Mouse (Mus musculus) liver, embryonic 12.5 days (tissue): ENCODE results near the gene Tomm6. TPM values are rescaled to one million over a fixed set of nuclear protein-coding genes. Genes with fewer than 3 reads are reported as not detected.
A peak's percentile ranks its signal among the peaks of the same experiment; 100 is the strongest.
"Not testable (repeated sequence)": the region's sequence is repeated elsewhere in the genome, so short reads cannot be mapped to it uniquely, and the experiment has no call there.

Source experiments
- ATAC-seq: fragments of 200-750 bp; cut with Nextera tagmentation; 2 replicates; pipeline ENCODE4 v1.8.0; 2017; ENCODE audit warnings: moderate number of reproducible peaks, mild to moderate bottlenecking, moderate library complexity
- H3K27ac ChIP-seq: fragments of 300-500 bp; sonication (generic); 2 replicates; pipeline ENCODE4 v1.5.1; 2016; ENCODE audit warnings: mild to moderate bottlenecking
- H3K27me3 ChIP-seq: fragments of 300-500 bp; sonication (generic); replicated peaks from 2 replicates; pipeline ENCODE4 v1.6.1; 2016; ENCODE audit warnings: mild to moderate bottlenecking, moderate library complexity
- H3K36me3 ChIP-seq: fragments of 300-500 bp; sonication (generic); 2 replicates; pipeline ENCODE4 v1.6.1; 2016; ENCODE audit warnings: mild to moderate bottlenecking, moderate library complexity
- H3K4me1 ChIP-seq: fragments of 300-500 bp; sonication (generic); 2 replicates; pipeline ENCODE4 v1.6.1; 2016
- H3K4me2 ChIP-seq: fragments of 300-500 bp; sonication (generic); 2 replicates; pipeline ENCODE4 v1.6.1; 2016; ENCODE audit warnings: mild to moderate bottlenecking, moderate library complexity
- H3K4me3 ChIP-seq: fragments of 300-500 bp; sonication (generic); 2 replicates; pipeline ENCODE4 v1.5.1; 2016; ENCODE audit warnings: mild to moderate bottlenecking, moderate library complexity
- H3K9ac ChIP-seq: fragments of 300-500 bp; sonication (generic); 2 replicates; pipeline ENCODE4 v1.6.1; 2016; ENCODE audit warnings: mild to moderate bottlenecking, moderate library complexity
- H3K9me3 ChIP-seq: fragments of 300-500 bp; sonication (generic); replicated peaks from 2 replicates; pipeline ENCODE4 v1.6.1; 2016; ENCODE audit warnings: mild to moderate bottlenecking, moderate library complexity
- WGBS: fragments of 180-500 bp; shearing (Covaris S2); methylation state at CpG from one replicate; pipeline ENCODE4 v1.1.7; 2016; ENCODE audit not compliant: insufficient replicate concordance; 5-methylcytosine and 5-hydroxymethylcytosine counted together
- polyA plus RNA-seq: library from polyadenylated mRNA; unstranded; fragments of >200 nt; fragmentation: Nextera tagmentation; extraction: Ambion mirVana; gene quantifications from 2 replicates; pipeline ENCODE4 v1.2.1, GENCODE M21; 2016

The Tomm6 gene
- polyA plus RNA-seq, 1 experiment from 2014 or later: 360 TPM

- Histone ChIP-seq H3K4me3 (peak overlapping the region; percentile 46), H3K9ac (0 out of 2 replicates have a peak overlapping the region, but pooled peaks have one; percentile 36), H3K4me2 (peak overlapping the region; percentile 71), H3K36me3 (peaks cover 42% of the 10 kb centered on the region), H3K27me3 (peaks cover 37% of the 10 kb centered on the region), H3K27ac (no peak overlapping the region), H3K9me3 (no peaks in the 10 kb centered on the region), H3K4me1 (peaks cover 12% of the 10 kb centered on the region)
- peak; percentile 8; the same call in 1 of the 2 replicates for ATAC-seq
- WGBS: 35% methylated on average over 14 of the region's 14 CpGs
Observed at GRCm38 (mm10) chr17:47671988-47672310, 16.2 kb downstream of the Tomm6 start.

DNA sequence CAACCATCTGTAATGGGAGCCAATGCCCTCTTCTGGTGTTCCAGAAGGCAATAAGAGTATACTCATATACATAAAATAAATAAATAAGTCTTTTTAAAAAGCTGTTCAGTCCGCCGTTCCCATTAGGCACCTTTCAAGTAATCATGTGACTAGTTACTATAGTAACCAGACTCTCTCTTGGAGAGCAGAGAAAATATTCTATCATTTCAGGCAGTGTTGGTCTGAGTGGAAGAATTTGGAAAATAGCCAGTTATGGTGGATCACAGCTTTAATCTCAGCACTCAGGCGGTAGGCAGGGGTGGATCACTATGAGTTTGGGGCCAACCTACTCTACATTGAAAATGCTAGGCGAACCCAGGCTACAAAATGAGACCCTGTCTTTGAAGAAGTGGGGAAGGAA lies 19.0 kb downstream of the Tomm6 start:
- Histone ChIP-seq H3K27ac (no peak overlapping the region), H3K4me3 (no peak overlapping the region), H3K4me2 (no peak overlapping the region), H3K9me3 (no peaks in the 10 kb centered on the region), H3K9ac (no peak overlapping the region), H3K4me1 (peaks cover 12% of the 10 kb centered on the region), H3K27me3 (peaks cover 37% of the 10 kb centered on the region), H3K36me3 (peaks cover 27% of the 10 kb centered on the region)
- WGBS: 79% methylated on average over 4 of the region's 4 CpGs
- no peak for ATAC-seq

GRCm38 (mm10) chr17:47664474-47664873 lies 23.7 kb downstream of the Tomm6 start:
- no peak overlapping the region for H3K4me2 ChIP-seq
- ATAC-seq: no peak
- no peak overlapping the region for H3K27ac ChIP-seq
- no peak overlapping the region for H3K4me3 ChIP-seq
- no peaks in the 10 kb centered on the region for H3K27me3 ChIP-seq
- peaks cover 18% of the 10 kb centered on the region for H3K36me3 ChIP-seq
- WGBS: 67% methylated on average over 7 of the region's 7 CpGs
- H3K9me3 ChIP-seq: no peaks in the 10 kb centered on the region
- H3K4me1 ChIP-seq: no peaks in the 10 kb centered on the region
- no peak overlapping the region for H3K9ac ChIP-seq

DNA sequence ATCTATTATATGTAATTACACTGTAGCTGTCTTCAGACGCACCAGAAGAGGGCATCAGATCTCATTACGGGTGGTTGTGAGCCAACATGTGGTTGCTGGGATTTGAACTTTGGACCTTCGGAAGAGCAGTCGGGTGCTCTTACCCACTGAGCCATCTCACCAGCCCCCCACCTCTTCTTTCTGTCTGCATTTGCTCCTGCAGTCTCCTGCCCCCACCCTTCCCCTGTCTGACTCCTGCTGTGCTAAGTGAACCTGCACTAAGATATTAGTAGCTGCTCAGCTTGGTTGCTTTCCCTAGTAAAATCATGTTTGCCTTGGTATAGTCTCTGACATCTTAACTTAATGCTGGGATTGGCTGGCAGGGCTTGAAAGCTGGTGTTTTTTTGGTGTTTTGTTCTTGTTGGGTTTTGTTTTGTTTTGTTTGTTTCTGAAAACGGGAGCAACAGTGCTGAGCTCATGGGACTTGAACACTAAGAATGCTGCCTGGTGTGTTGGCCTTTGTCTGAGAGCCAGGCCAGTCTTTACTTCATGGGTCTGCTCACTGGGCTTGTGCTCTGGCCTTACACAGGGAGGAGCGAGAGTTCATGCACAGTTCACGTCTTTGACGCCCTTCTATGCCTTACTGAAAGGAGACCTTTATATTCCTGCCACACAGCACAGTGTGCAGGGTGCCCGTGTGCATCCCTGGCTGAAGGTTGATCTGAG lies 25.0 kb downstream of the Tomm6 start:
- Histone ChIP-seq H3K36me3 (peaks cover 21% of the 10 kb centered on the region), H3K9me3 (no peaks in the 10 kb centered on the region), H3K9ac (no peak overlapping the region), H3K27ac (no peak overlapping the region), H3K4me1 (peaks cover 5% of the 10 kb centered on the region; the same call in 1 of the 2 replicates), H3K27me3 (no peaks in the 10 kb centered on the region), H3K4me3 (no peak overlapping the region), H3K4me2 (no peak overlapping the region)
- WGBS: 82% methylated on average over 9 of the region's 9 CpGs
- ATAC-seq: no peak

- H3K9ac ChIP-seq: no peak overlapping the region
- H3K4me2 ChIP-seq: no peak overlapping the region
- H3K4me3 ChIP-seq: no peak overlapping the region
- peaks cover 5% of the 10 kb centered on the region; the same call in 1 of the 2 replicates for H3K4me1 ChIP-seq
- no peaks in the 10 kb centered on the region for H3K27me3 ChIP-seq
- H3K9me3 ChIP-seq: no peaks in the 10 kb centered on the region
- no peak for ATAC-seq
- WGBS: 46% methylated on average over 3 of the region's 3 CpGs
- no peak overlapping the region for H3K27ac ChIP-seq
- H3K36me3 ChIP-seq: peaks cover 28% of the 10 kb centered on the region
Observed at GRCm38 (mm10) chr17:47658741-47659243, 29.4 kb downstream of the Tomm6 start.

DNA sequence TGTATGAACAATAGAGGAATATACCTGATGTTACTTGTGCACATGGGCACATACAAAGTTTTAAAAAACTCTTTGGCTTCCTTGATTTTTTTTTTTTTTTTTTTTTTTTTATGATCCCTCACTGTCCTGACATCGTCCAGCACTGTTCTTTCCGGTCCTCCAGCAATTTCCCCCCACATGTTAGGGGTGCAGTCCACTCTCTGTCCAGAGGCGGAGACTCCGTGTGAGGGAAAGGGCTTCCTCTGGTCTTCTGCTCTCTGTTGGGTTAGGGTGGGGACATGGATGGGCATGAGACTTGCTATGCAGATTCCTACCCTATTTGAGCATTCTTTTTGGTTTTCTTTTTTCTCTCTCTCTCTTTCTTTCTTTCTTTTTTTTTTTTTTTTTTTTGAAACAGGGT lies 30.3 kb downstream of the Tomm6 start:
- H3K9ac ChIP-seq: no peak overlapping the region
- H3K4me3 ChIP-seq: no peak overlapping the region
- H3K4me2 ChIP-seq: no peak overlapping the region
- 74% methylated on average over 4 of the region's 4 CpGs for WGBS
- H3K36me3 ChIP-seq: peaks cover 36% of the 10 kb centered on the region
- ATAC-seq: no peak
- H3K27me3 ChIP-seq: no peaks in the 10 kb centered on the region
- H3K9me3 ChIP-seq: no peaks in the 10 kb centered on the region
- peaks cover 5% of the 10 kb centered on the region; the same call in 1 of the 2 replicates for H3K4me1 ChIP-seq
- H3K27ac ChIP-seq: no peak overlapping the region

DNA sequence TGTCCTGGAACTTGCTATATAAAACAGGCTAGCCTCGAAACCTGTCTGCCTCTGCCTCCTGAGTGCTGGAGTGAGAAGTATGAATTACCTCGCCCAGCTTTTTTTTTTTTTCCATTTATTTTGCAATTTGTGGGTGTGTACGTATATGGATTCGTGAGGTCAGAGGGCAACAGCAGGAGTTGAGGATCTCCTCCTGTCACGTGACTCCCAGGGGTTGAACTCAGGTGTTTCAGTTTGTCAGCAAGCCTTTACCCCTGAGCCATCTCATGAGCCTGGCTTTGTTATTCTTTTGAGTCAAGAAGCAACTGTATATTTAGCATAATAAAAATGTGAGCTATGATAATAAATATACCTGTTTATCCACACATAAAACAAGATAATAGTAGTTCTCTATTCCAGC lies 32.5 kb downstream of the Tomm6 start:
- Histone ChIP-seq H3K27me3 (no peaks in the 10 kb centered on the region), H3K9me3 (no peaks in the 10 kb centered on the region), H3K4me3 (no peak overlapping the region), H3K4me1 (peaks cover 5% of the 10 kb centered on the region; the same call in 1 of the 2 replicates), H3K36me3 (peaks cover 42% of the 10 kb centered on the region), H3K9ac (no peak overlapping the region), H3K4me2 (no peak overlapping the region), H3K27ac (no peak overlapping the region)
- 74% methylated on average over 5 of the region's 5 CpGs for WGBS
- no peak for ATAC-seq

DNA sequence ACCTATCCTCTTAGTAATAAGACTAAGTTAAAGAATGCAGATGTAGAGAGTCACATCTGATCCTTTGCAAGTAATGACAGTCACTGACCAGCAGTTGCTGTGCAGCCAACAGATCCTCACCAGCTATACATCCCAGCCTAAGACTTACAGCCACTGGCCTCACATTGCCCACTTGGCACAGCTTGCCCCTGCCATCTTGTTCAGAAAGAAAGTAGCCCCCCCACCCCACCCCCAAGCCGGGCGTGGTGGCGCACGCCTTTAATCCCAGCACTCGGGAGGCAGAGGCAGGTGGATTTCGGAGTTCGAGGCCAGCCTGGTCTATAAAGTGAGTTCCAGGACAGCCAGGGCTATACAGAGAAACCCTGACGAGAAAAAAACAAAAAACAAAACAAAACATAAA lies 33.8 kb downstream of the Tomm6 start:
- 89% methylated on average over 8 of the region's 8 CpGs for WGBS
- H3K27me3 ChIP-seq, H3K4me3 ChIP-seq, H3K4me1 ChIP-seq, H3K9ac ChIP-seq, ATAC-seq, H3K4me2 ChIP-seq, H3K9me3 ChIP-seq, H3K27ac ChIP-seq: not testable (repeated sequence)
- peaks cover 35% of the 10 kb centered on the region for H3K36me3 ChIP-seq

- H3K9me3 ChIP-seq: no peaks in the 10 kb centered on the region
- 82% methylated on average over 2 of the region's 2 CpGs for WGBS
- no peak overlapping the region for H3K27ac ChIP-seq
- no peaks in the 10 kb centered on the region for H3K27me3 ChIP-seq
- H3K9ac ChIP-seq: no peak overlapping the region
- no peak for ATAC-seq
- no peak overlapping the region for H3K4me2 ChIP-seq
- H3K36me3 ChIP-seq: peaks cover 33% of the 10 kb centered on the region
- H3K4me1 ChIP-seq: peaks cover 6% of the 10 kb centered on the region
- no peak overlapping the region for H3K4me3 ChIP-seq
Observed at GRCm38 (mm10) chr17:47651953-47652352, 36.2 kb downstream of the Tomm6 start.

DNA sequence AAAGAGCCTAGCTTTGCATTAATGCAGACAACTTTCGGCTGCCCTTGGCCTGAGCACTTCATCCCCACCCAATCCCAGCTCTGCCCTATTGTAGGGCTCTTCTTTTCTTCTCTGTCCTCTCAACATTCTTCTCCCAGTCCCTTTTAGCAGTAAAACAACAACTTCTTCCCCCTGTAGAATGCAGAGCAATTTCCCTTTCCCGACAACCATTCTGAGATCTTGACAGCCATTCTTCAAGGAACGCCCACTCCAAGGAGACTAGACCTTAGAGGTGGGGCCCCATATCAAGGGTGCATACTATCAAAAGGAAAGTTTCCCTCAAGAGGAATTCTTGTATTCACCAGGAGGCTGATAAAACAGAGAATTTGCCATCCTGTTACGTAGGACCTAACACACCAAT lies 39.2 kb downstream of the Tomm6 start:
- no peak overlapping the region for H3K9ac ChIP-seq
- peaks cover 31% of the 10 kb centered on the region for H3K4me1 ChIP-seq
- no peak overlapping the region for H3K4me2 ChIP-seq
- no peaks in the 10 kb centered on the region for H3K27me3 ChIP-seq
- H3K4me3 ChIP-seq: no peak overlapping the region
- H3K9me3 ChIP-seq: no peaks in the 10 kb centered on the region
- peaks cover 19% of the 10 kb centered on the region for H3K36me3 ChIP-seq
- 65% methylated on average over 4 of the region's 4 CpGs for WGBS
- no peak for ATAC-seq
- H3K27ac ChIP-seq: no peak overlapping the region

DNA sequence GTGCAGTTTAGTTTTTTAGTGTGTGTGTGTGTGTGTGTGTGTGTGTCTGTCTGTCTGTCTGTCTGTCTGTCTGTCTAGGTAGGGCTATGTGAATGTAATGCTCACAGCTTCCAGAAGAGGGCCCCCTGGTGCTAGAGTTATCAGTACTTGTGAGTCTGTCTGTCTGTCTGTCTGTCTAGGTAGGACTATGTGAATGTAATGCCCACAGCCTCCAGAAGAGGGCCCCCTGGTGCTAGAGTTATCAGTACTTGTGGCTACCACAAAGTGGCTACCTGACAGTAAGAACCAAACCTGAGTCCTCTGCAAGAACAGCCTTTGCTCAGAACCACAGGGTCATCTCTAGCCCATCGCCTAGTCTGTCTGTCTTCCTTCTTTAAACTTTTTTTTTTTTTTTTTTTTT lies 41.5 kb downstream of the Tomm6 start:
- Histone ChIP-seq H3K4me2 (no peak overlapping the region), H3K9ac (no peak overlapping the region), H3K27me3 (no peaks in the 10 kb centered on the region), H3K9me3 (no peaks in the 10 kb centered on the region), H3K4me1 (peaks cover 32% of the 10 kb centered on the region), H3K4me3 (no peak overlapping the region), H3K27ac (no peak overlapping the region), H3K36me3 (peaks cover 7% of the 10 kb centered on the region; the same call in 1 of the 2 replicates)
- 67% methylated on average over 1 of the region's 1 CpGs for WGBS
- 0 out of 2 replicates have a peak, but pooled peaks have one; percentile 35 for ATAC-seq

DNA sequence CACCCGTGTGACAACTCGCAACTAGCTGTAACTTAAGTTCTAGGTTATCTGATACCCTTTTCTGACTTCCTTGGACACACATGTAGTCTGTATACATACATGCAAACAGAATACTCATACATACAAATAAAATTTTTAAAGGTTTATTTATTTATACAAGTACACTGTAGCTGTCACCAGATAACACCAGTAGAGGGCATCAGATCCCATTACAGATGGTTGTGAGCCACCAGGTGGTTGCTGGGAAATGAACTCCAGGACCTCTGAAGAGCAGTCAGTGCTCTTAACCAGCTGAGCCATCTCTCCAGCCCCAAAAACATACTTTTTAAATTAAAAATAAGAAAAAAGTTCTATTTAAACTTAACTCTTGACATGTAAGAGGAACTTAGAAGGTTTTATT lies 45.2 kb downstream of the Tomm6 start:
- 84% methylated on average over 2 of the region's 2 CpGs for WGBS
- H3K4me1 ChIP-seq: peaks cover 31% of the 10 kb centered on the region
- no peak overlapping the region for H3K4me3 ChIP-seq
- H3K9me3 ChIP-seq: no peaks in the 10 kb centered on the region
- no peak for ATAC-seq
- no peak overlapping the region for H3K27ac ChIP-seq
- no peaks in the 10 kb centered on the region for H3K27me3 ChIP-seq
- H3K9ac ChIP-seq: no peak overlapping the region
- no peak overlapping the region for H3K4me2 ChIP-seq
- 0 out of 2 replicates have a peak, but pooled peaks cover 3% of the 10 kb centered on the region for H3K36me3 ChIP-seq
